Mouse (Mus musculus) stomach, postnatal 0 days (tissue): ENCODE data around the gene Gkn2.

Experiments
- CTCF ChIP-seq: IDR thresholded peaks from 2 replicates; pipeline ENCODE4 v1.5.1; 2016; ENCODE audit warnings: antibody characterized with exemption, low read depth, mild to moderate bottlenecking, moderate library complexity
- EP300 ChIP-seq: optimal IDR thresholded peaks from 2 replicates; pipeline ENCODE3; 2016; ENCODE audit warnings: antibody characterized with exemption

GRCm38 (mm10) chr6:87354441-87354840 is 18.7 kb upstream of the Gkn2 start:
- TF ChIP-seq CTCF (no peak), EP300 (no peak)
